Comparison of ENCODE assay signal across 8 mouse cellular contexts in the genomic region with DNA sequence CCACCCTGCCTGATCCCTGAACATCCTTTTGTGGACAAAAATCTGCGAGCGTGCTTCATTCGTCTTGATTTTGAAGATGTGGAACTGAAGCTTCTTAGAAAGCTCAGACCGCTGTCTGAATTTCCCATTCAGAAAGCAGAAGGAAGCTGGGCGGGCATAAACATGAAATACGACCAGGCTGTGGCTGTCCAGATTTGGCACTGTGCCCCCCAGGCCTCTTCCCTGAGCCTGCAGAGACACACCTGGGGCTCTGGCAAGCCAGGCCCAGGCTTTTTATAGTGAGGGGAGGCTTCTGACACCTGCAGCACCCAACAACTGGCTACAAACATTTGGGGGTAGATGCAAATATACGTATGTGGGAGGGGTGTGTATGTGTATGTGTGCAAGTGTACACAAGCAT. TPM values are rescaled to one million over a fixed set of nuclear protein-coding genes. Genes with fewer than 3 reads are reported as not detected.
DNase-seq lines count a peak whose midpoint lies in the region; ATAC-seq and TF ChIP-seq lines count a peak whose summit lies in the region.
"Had no signal": no experiment of that assay in that cellular context is flagged by ENCODE, and none has a peak within 500 bp of the region (broad histone marks: within the 10 kb centered on the region; RNA-seq: fewer than 3 reads in every experiment).

No protein-coding gene starts in this region.

- no peak overlapping the region for H3K4me3 ChIP-seq in midbrain, embryonic 13.5 days (replicated peaks)
- H3K4me3 ChIP-seq in midbrain, embryonic 10.5 days: no peak overlapping the region
- no peak overlapping the region for H3K4me3 ChIP-seq in intestine, embryonic 15.5 days (replicated peaks)
- H3K4me3 ChIP-seq in neural tube, embryonic 15.5 days (replicated peaks): no peak overlapping the region
- H3K4me3 ChIP-seq in liver, postnatal 0 days (ENCODE audit: low read depth, low read length): no peak overlapping the region

- 0 out of 2 replicates have a peak overlapping the region, but pooled peaks have one; percentile 16 for H3K9ac ChIP-seq in midbrain, embryonic 13.5 days (replicated peaks)
- no peak overlapping the region for H3K9ac ChIP-seq in intestine, embryonic 15.5 days
- no peak overlapping the region for H3K9ac ChIP-seq in neural tube, embryonic 15.5 days (replicated peaks)
- no peak overlapping the region for H3K9ac ChIP-seq in liver, postnatal 0 days (replicated peaks)

- H3K27me3 ChIP-seq in midbrain, embryonic 13.5 days: peaks cover 15% of the 10 kb centered on the region
- H3K27me3 ChIP-seq in midbrain, embryonic 10.5 days (ENCODE audit: low read depth, poor library complexity, severe bottlenecking): peaks cover 58% of the 10 kb centered on the region
- peaks cover 18% of the 10 kb centered on the region for H3K27me3 ChIP-seq in intestine, embryonic 15.5 days (replicated peaks)
- H3K27me3 ChIP-seq in neural tube, embryonic 15.5 days (replicated peaks): no peaks in the 10 kb centered on the region; the same call in 1 of the 2 replicates
- H3K27me3 ChIP-seq in liver, postnatal 0 days (ENCODE audit: insufficient read depth, low read length): peaks cover 39% of the 10 kb centered on the region

- no peak for TF ChIP-seq EP300 in liver, postnatal 0 days (IDR thresholded peaks at IDR 0.05; ENCODE audit: low read depth)

- WGBS in midbrain, embryonic 13.5 days: 73% methylated on average over 7 of the region's 7 CpGs
- WGBS in midbrain, embryonic 10.5 days: 80% methylated on average over 7 of the region's 7 CpGs
- WGBS in intestine, embryonic 15.5 days: 50% methylated on average over 7 of the region's 7 CpGs
- 28% methylated on average over 7 of the region's 7 CpGs for WGBS in neural tube, embryonic 15.5 days
- 30% methylated on average over 7 of the region's 7 CpGs for WGBS in liver, postnatal 0 days (ENCODE audit: insufficient replicate concordance)

- no peak for TF ChIP-seq CTCF in liver, postnatal 0 days (IDR thresholded peaks at IDR 0.05; ENCODE audit: low read depth)

- peak overlapping the region; percentile 78 for H3K27ac ChIP-seq in midbrain, embryonic 13.5 days
- H3K27ac ChIP-seq in midbrain, embryonic 10.5 days (replicated peaks): no peak overlapping the region; the same call in 1 of the 2 replicates
- peak overlapping the region; percentile 46 for H3K27ac ChIP-seq in intestine, embryonic 15.5 days
- H3K27ac ChIP-seq in neural tube, embryonic 15.5 days (replicated peaks): peak overlapping the region; percentile 73
- H3K27ac ChIP-seq in liver, postnatal 0 days (ENCODE audit: low read depth): no peak overlapping the region

- no peaks in the 10 kb centered on the region for H3K36me3 ChIP-seq in midbrain, embryonic 13.5 days
- H3K36me3 ChIP-seq in midbrain, embryonic 10.5 days: no peaks in the 10 kb centered on the region
- H3K36me3 ChIP-seq in intestine, embryonic 15.5 days: no peaks in the 10 kb centered on the region
- no peaks in the 10 kb centered on the region for H3K36me3 ChIP-seq in neural tube, embryonic 15.5 days
- no peaks in the 10 kb centered on the region for H3K36me3 ChIP-seq in liver, postnatal 0 days (replicated peaks; ENCODE audit: insufficient read depth, low read length)

- H3K4me2 ChIP-seq in midbrain, embryonic 13.5 days (replicated peaks): no peak overlapping the region
- H3K4me2 ChIP-seq in intestine, embryonic 15.5 days (replicated peaks): no peak overlapping the region
- H3K4me2 ChIP-seq in neural tube, embryonic 15.5 days: peak overlapping the region; percentile 9; the same call in 1 of the 2 replicates
- no peak overlapping the region for H3K4me2 ChIP-seq in liver, postnatal 0 days (ENCODE audit: low read depth, low read length)

- DNase-seq in midbrain, embryonic 10.5 days (ENCODE audit: low spot score): no peak
- DNase-seq in gastrocnemius, adult 18-20 months (ENCODE audit: low spot score): peak; percentile 75
- no peak for DNase-seq in liver, postnatal 0 days
- DNase-seq in spleen, postnatal 14 days (ENCODE audit: low spot score in 2 of 2): no peak
- DNase-seq: heart, postnatal 36 days had no signal

- no peaks in the 10 kb centered on the region for H3K9me3 ChIP-seq in midbrain, embryonic 13.5 days
- H3K9me3 ChIP-seq in midbrain, embryonic 10.5 days (replicated peaks): no peaks in the 10 kb centered on the region
- no peaks in the 10 kb centered on the region for H3K9me3 ChIP-seq in intestine, embryonic 15.5 days
- no peaks in the 10 kb centered on the region for H3K9me3 ChIP-seq in neural tube, embryonic 15.5 days (replicated peaks)
- no peaks in the 10 kb centered on the region for H3K9me3 ChIP-seq in liver, postnatal 0 days (ENCODE audit: low read length)

- no peak for ATAC-seq in midbrain, embryonic 13.5 days
- ATAC-seq in intestine, embryonic 15.5 days: no peak
- no peak for ATAC-seq in neural tube, embryonic 15.5 days (ENCODE audit: low FRiP score)
- no peak for ATAC-seq in liver, postnatal 0 days

- peaks cover 35% of the 10 kb centered on the region for H3K4me1 ChIP-seq in midbrain, embryonic 13.5 days (replicated peaks)
- peaks cover 45% of the 10 kb centered on the region for H3K4me1 ChIP-seq in midbrain, embryonic 10.5 days
- H3K4me1 ChIP-seq in intestine, embryonic 15.5 days (replicated peaks): peaks cover 31% of the 10 kb centered on the region
- peaks cover 46% of the 10 kb centered on the region for H3K4me1 ChIP-seq in neural tube, embryonic 15.5 days
- H3K4me1 ChIP-seq in liver, postnatal 0 days (ENCODE audit: insufficient read depth): peaks cover 5% of the 10 kb centered on the region

RNA-seq across cellular contexts. Expression of gene Tnrc6c, which starts 35.3 kb away (rescaled TPM):
- 30.3 and 31.7 TPM in 2 replicates for polyA plus RNA-seq in midbrain, embryonic 13.5 days (2015; fragmentation: Nextera tagmentation; extraction: Ambion mirVana)
- polyA plus RNA-seq in midbrain, embryonic 10.5 days (2016; fragmentation: Nextera tagmentation; extraction: Ambion mirVana): 9.4 and 12.4 TPM in 2 replicates
- total RNA-seq in gastrocnemius, adult 18-20 months (2021): 10 to 100 TPM; 20.2 to 20.5 TPM
- 9.6 TPM in 2 replicates for polyA plus RNA-seq in intestine, embryonic 15.5 days (2015; fragmentation: Nextera tagmentation; extraction: Ambion mirVana)
- polyA plus RNA-seq in neural tube, embryonic 15.5 days (2015; fragmentation: Nextera tagmentation; extraction: Ambion mirVana): 20.5 and 23.6 TPM in 2 replicates
- 2.8 and 3.0 TPM in 2 replicates for polyA plus RNA-seq in liver, postnatal 0 days (2015; fragmentation: Nextera tagmentation; extraction: Ambion mirVana)

Comparison
In these comparisons a context has a peak if more than half of its experiments do, and no peak if none do; other contexts are left out.
1. H3K27ac ChIP-seq: peak in midbrain, embryonic 13.5 days (single experiment), intestine, embryonic 15.5 days (single experiment) and neural tube, embryonic 15.5 days (single experiment); none in midbrain, embryonic 10.5 days (single experiment) and liver, postnatal 0 days (single experiment).